Mouse (Mus musculus) heart, embryonic 10.5 days (tissue): Measurements from ENCODE around the gene 1700016H13Rik. TPM values are rescaled to one million over a fixed set of nuclear protein-coding genes. Genes with fewer than 3 reads are reported as not detected.

Experiments used
- DNase-seq: peaks from one replicate; pipeline ENCODE4 v3.0.0-alpha.2; 2017; ENCODE audit warnings: low spot score
- H3K27ac ChIP-seq: fragments of 300-500 bp; sonication (generic); 2 replicates; pipeline ENCODE4 v1.5.1; 2016; ENCODE audit warnings: mild to moderate bottlenecking
- H3K27me3 ChIP-seq: fragments of 300-500 bp; sonication (generic); 2 replicates; pipeline ENCODE4 v1.6.1; 2016; ENCODE audit warnings: mild to moderate bottlenecking; ENCODE audit not compliant: poor library complexity, insufficient read depth, severe bottlenecking
- H3K36me3 ChIP-seq: fragments of 300-500 bp; sonication (generic); 2 replicates; pipeline ENCODE4 v1.6.1; 2016; ENCODE audit warnings: mild to moderate bottlenecking, moderate library complexity
- H3K4me1 ChIP-seq: fragments of 300-500 bp; sonication (generic); 2 replicates; pipeline ENCODE4 v1.6.1; 2016; ENCODE audit warnings: mild to moderate bottlenecking
- H3K4me3 ChIP-seq: fragments of 300-500 bp; sonication (generic); 2 replicates; pipeline ENCODE4 v1.5.1; 2016; ENCODE audit warnings: mild to moderate bottlenecking, moderate library complexity
- H3K9me3 ChIP-seq: fragments of 300-500 bp; sonication (generic); 2 replicates; pipeline ENCODE4 v1.6.1; 2016; ENCODE audit warnings: mild to moderate bottlenecking, moderate library complexity
- WGBS: fragments of 180-500 bp; shearing (Covaris S2); methylation state at CpG from one replicate; pipeline ENCODE4 v1.1.7; 2016; 5-methylcytosine and 5-hydroxymethylcytosine counted together
- polyA plus RNA-seq: library from polyadenylated mRNA; unstranded; fragments of >200 nt; fragmentation: Nextera tagmentation; extraction: Ambion mirVana; gene quantifications from 2 replicates; pipeline ENCODE4 v1.2.1, GENCODE M21; 2016

The 1700016H13Rik gene
- 0.42 TPM in 1 of 2 replicates, not detected in the other for polyA plus RNA-seq

DNA sequence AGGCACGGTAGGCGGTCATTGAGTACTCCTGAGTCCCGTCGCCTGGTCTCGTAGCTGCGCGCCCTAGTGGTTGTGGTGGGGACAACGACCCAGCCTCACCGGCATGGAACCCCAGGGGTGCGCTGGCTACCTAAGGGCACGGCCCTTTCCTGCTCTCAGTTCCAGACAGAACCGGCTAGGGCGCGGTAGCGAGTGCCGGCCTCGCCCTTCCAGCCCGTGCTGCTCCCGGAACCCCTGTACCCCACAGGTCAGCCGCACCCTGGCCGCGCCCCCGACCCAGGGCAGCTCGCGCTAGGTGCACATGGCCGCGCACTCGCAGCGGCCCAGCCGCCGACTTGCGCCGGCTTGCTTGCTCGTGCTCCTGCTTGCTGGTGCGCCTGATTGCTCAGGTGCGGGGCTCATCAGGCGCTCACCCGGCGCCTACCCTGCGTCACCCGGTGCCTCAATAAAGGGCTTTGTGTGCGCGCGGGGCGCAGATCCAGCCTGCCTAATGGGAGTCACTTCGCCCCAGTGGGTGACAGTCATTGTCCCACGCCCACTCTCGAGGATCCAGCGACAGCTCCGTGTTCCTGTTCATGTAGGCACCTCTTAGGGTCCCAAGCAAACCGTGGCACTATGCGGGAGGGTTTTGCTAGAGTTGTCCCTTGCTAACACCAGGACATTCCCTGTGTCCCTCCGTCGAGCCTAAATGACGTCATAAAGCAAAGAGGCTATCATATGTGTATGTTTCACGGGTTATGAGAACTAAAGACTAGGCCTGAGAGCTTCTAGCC lies at the start of gene 1700016H13Rik:
Gene 1700016H13Rik, minus strand, starts transcription at position 665 of the 773 bp plus-strand sequence.
- Histone ChIP-seq H3K27ac (peak within 1 kb of the TSS; percentile 88), H3K27me3 (peaks cover 6% of the 10 kb centered on the region; the same call in 1 of the 2 replicates)
- WGBS: under 1% methylated on average over 56 of the region's 56 CpGs

DNA sequence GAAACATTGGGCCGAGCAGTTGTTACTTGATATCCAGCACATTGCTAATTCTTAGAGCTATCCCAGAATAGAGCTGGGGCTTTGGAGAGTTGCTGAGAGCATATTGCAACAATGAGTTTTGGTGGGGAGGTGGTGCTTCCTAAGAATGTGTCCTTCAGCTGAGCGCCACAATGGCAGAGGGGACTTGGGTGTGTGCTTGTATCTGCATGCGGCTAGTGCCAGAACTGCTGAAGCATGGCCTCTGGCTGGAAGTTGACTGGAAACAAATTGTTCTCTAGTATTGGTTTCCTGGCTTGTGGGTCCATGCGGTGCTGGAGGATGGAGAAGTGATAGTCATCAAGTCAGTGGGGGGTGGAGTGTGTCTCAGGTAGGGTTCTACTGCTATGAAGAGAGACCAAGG lies 49.5 kb upstream of the 1700016H13Rik start:
- Histone ChIP-seq H3K36me3 (no peaks in the 10 kb centered on the region), H3K4me1 (no peaks in the 10 kb centered on the region), H3K27me3 (no peaks in the 10 kb centered on the region), H3K4me3 (no peak overlapping the region), H3K9me3 (no peaks in the 10 kb centered on the region), H3K27ac (no peak overlapping the region)
- WGBS: 90% methylated on average over 4 of the region's 4 CpGs
- no peak for DNase-seq

More for the DNA sequence above, at the start of gene 1700016H13Rik:
- Histone ChIP-seq H3K4me1 (peaks cover 7% of the 10 kb centered on the region; the same call in 1 of the 2 replicates), H3K36me3 (no peaks in the 10 kb centered on the region), H3K9me3 (no peaks in the 10 kb centered on the region), H3K4me3 (peak within 1 kb of the TSS; percentile 81)
- peak; percentile 80 for DNase-seq

DNA sequence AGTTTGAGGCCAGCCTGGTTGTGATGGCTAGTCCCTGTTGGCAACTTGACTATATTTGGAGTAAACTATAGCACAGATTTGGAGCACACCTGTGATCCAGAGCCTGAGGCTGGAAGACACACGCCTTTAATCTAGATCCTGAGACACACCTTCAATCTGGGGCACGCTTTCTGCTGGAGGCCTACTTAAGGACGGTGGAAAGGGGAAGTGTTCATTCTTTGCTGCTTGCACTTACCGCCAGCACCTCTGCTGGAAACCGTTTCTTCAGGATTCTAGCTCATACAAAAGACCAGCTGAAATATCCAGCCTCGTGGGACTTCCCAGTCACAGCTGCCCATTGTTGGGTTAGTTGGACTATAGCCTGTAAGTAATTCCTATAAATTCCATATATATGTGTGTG lies 46.7 kb upstream of the 1700016H13Rik start:
- DNase-seq: no peak
- Histone ChIP-seq H3K27me3 (peaks cover 1% of the 10 kb centered on the region; the same call in 1 of the 2 replicates), H3K36me3 (no peaks in the 10 kb centered on the region), H3K4me3 (no peak overlapping the region), H3K27ac (no peak overlapping the region), H3K4me1 (peaks cover 4% of the 10 kb centered on the region; the same call in 1 of the 2 replicates), H3K9me3 (no peaks in the 10 kb centered on the region)
- WGBS: 79% methylated on average over 6 of the region's 6 CpGs

DNA sequence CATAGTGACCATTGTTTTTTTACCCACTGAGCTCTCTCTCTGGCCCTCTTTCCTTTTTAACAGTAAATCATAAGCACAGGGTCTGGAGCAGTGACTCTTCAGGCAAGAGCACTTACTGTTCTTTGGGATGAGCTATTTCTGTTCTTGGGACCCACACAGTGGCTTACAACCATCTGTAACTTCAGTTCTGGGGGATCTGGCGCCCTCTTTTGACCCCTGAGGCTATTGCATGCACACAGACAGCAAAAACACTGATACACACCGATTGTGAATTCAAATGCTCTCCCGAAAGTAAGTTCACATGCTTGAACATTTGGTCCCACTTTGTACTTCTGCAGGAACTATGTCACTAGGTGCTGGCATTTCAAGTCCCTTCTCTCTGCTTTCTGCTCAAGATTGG lies 45.7 kb upstream of the 1700016H13Rik start:
- peaks cover 7% of the 10 kb centered on the region; the same call in 1 of the 2 replicates for H3K27me3 ChIP-seq
- no peak for DNase-seq
- 71% methylated on average over 3 of the region's 3 CpGs for WGBS

DNA sequence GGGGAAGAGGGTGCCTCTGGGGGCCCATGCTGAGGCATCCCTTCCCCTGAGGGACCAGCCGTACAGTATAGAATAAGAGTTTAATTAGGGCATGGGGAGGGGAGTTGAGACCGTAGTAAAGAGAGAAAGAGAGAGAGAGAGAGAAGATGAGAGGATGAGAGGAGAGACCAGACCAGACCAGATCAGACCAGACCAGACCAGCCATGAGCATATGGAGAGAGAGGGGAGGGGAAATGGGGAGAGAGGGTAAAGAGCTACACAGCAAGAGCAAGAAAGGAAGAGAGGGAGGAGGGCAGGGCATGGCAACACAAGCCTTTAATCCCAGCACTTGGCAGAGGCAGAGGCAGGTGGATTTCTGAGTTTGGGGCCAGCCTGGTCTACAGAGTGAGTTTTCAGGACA lies 44.9 kb upstream of the 1700016H13Rik start:
- no peak for DNase-seq
- no peaks in the 10 kb centered on the region for H3K36me3 ChIP-seq
- no peak overlapping the region for H3K27ac ChIP-seq
- H3K27me3 ChIP-seq: peaks cover 7% of the 10 kb centered on the region; the same call in 1 of the 2 replicates
- H3K9me3 ChIP-seq: no peaks in the 10 kb centered on the region
- no peak overlapping the region for H3K4me3 ChIP-seq
- 84% methylated on average over 2 of the region's 2 CpGs for WGBS
- peaks cover 4% of the 10 kb centered on the region; the same call in 1 of the 2 replicates for H3K4me1 ChIP-seq

More for the DNA sequence above, 45.7 kb upstream of the 1700016H13Rik start:
- Histone ChIP-seq H3K4me1 (peaks cover 4% of the 10 kb centered on the region; the same call in 1 of the 2 replicates), H3K27ac (no peak overlapping the region), H3K36me3 (no peaks in the 10 kb centered on the region), H3K4me3 (no peak overlapping the region), H3K9me3 (no peaks in the 10 kb centered on the region)

DNA sequence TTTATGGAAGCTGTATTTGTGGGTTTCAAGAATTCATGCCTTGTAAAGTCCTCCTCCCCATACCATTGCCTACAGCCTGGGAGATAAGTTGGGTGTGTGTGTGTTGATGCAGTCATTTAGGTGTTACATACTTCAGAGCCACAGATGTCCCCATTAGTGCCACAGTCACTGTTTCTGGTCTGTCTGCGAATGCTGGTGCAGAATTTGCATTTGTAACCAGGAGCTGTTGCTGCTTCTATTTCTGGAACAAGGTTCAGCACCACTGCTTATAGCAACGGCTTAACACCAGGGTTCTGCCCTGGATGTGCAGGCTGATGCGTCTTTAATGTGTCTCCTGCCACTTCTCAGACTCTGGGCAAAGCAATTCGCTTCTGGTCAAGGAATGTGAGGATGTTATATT lies 43.7 kb upstream of the 1700016H13Rik start:
- H3K36me3 ChIP-seq: no peaks in the 10 kb centered on the region
- peaks cover 18% of the 10 kb centered on the region for H3K27me3 ChIP-seq
- H3K27ac ChIP-seq: no peak overlapping the region
- H3K9me3 ChIP-seq: no peaks in the 10 kb centered on the region
- H3K4me3 ChIP-seq: no peak overlapping the region
- WGBS: 52% methylated on average over 4 of the region's 4 CpGs
- no peak for DNase-seq
- H3K4me1 ChIP-seq: peaks cover 4% of the 10 kb centered on the region; the same call in 1 of the 2 replicates

DNA sequence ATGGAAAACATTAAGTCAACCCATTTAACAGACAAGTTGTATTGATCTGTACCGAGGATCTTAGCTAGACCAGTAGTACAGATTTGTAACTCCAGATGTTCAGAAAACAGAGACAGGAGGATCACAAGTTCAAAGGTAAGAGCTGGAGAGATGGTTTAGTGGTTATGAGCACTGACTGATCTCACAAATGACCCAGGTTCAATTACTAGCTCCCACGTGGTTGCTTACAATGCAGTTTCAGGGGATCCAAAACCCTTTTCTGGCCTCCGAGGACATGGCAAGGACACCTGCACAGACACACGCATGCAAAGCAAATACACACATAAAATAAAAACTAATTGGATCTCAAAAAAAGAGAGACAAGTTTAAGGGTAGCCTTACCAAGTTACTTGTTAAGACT lies 42.8 kb upstream of the 1700016H13Rik start:
- Histone ChIP-seq H3K9me3 (no peaks in the 10 kb centered on the region), H3K4me1 (peaks cover 6% of the 10 kb centered on the region), H3K27me3 (peaks cover 27% of the 10 kb centered on the region), H3K27ac (no peak overlapping the region), H3K36me3 (no peaks in the 10 kb centered on the region), H3K4me3 (no peak overlapping the region)
- WGBS: 78% methylated on average over 4 of the region's 4 CpGs
- no peak for DNase-seq

DNA sequence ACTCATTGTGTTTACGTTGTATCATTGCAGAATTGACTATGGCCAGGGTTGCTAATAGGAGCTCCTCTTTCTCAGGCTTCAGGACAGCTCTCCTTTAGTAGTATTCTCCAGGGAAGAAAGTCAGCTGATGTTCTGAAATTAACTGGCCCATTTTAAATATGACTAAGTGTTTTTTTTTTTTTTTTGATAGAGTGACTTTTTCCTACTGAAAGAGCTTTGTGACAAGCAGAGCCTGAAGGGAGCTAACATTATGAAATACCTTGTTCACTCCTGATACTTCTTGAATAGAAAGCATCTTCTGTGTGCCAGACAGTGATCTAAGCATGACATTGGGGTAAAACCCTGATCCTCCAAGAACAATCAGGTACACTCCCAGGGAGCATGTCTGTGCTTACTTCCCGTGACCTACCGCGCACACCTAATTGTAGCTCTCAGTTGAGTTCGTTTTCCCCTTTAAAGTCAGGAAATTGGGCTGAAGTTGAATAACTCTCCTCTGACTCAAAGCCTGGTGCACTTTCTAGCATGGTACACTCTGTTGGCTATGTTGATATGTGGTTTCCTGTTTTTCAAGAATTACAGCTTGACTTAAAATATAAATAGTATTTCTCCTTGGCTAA lies 42.2 kb upstream of the 1700016H13Rik start:
- peaks cover 33% of the 10 kb centered on the region for H3K27me3 ChIP-seq
- H3K9me3 ChIP-seq: no peaks in the 10 kb centered on the region
- no peaks in the 10 kb centered on the region for H3K36me3 ChIP-seq
- H3K4me3 ChIP-seq: no peak overlapping the region
- no peak overlapping the region for H3K27ac ChIP-seq
- WGBS: 84% methylated on average over 5 of the region's 5 CpGs
- H3K4me1 ChIP-seq: peaks cover 11% of the 10 kb centered on the region
- no peak for DNase-seq

DNA sequence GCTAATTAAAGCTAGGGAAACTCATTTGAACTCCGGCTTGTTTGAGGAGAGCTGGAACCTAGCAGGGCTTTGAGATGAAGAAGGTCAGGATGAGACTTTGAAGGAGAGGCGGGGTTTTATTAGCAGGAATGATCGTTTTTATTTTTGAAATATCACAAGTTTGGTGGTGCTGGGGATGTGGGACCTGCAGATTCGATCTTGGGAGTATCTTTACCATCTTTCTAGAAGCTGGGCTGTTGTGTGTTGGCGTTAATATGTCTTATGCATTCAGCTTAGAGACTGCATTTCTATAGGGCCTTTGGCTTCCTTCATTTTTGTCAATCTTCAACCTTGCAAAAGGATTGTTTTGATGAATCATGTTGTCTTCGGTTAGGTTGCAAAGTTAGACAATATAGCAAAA lies 38.3 kb upstream of the 1700016H13Rik start:
- Histone ChIP-seq H3K9me3 (no peaks in the 10 kb centered on the region), H3K4me1 (peaks cover 17% of the 10 kb centered on the region), H3K27me3 (peaks cover 43% of the 10 kb centered on the region), H3K4me3 (no peak overlapping the region), H3K36me3 (no peaks in the 10 kb centered on the region), H3K27ac (no peak overlapping the region)
- DNase-seq: no peak
- 48% methylated on average over 6 of the region's 6 CpGs for WGBS

DNA sequence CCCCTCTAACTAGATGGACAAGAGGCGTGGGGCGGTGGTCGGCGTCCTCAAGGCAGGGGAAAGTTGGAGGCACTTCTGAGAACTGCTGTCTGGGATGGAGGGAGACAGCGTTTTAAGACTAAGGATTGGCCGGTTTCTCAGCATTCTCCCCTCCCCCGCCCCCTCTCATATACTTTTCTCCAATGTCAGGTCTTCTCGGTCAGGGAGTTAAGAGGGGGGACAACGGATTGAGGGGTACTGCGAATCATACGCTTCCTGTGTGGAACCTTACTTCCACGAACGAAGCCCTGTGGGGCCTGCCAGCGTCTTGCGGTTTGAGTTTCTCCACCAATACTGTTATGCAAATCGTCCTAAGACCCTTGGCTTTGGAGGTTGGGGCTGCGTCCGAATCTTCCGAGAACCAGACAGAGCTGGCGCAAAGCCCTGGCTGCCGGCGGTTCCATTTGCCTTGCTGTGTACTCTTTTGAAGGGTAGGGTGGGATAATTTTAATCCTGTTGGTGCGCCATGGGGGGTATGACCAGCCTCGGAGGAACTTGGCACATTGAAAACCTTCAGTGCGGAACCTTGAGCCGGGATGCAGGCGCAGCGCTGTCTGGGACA lies 37.3 kb upstream of the 1700016H13Rik start:
- no peak for DNase-seq
- under 1% methylated on average over 28 of the region's 28 CpGs for WGBS
- Histone ChIP-seq H3K36me3 (no peaks in the 10 kb centered on the region), H3K27me3 (peaks cover 48% of the 10 kb centered on the region), H3K9me3 (no peaks in the 10 kb centered on the region), H3K4me3 (peak overlapping the region; percentile 79), H3K4me1 (peaks cover 17% of the 10 kb centered on the region), H3K27ac (no peak overlapping the region; the same call in 1 of the 2 replicates)

DNA sequence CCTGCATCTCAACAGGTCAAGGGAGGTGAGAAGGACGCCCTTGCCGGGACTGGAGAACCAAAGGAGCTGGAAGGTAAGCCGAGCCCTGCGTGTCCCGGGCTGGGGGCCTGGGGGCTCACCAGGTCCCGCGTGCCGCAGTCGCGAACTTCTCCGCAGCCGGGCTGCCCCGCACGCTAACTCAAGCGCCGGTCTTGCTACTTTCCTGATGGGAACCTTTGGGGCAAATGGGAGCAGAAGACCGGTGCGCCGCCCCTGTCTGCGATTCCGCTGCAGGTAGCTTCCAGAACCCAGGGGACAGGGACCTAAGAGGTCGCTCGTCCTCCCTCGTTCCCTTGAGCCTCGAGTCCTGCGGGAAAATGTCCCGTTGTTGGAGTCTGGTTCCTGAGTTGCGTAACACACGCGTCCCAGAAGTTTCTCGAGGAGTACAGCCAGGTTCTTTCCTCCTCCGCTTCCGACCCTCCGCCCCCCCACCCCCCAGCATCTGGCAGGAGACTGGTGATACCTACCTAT lies 36.8 kb upstream of the 1700016H13Rik start:
- Histone ChIP-seq H3K9me3 (no peaks in the 10 kb centered on the region), H3K4me3 (peak overlapping the region; percentile 79), H3K4me1 (peaks cover 17% of the 10 kb centered on the region), H3K27ac (peak overlapping the region; percentile 80), H3K36me3 (no peaks in the 10 kb centered on the region), H3K27me3 (peaks cover 47% of the 10 kb centered on the region)
- WGBS: under 1% methylated on average over 34 of the region's 34 CpGs
- no peak for DNase-seq

DNA sequence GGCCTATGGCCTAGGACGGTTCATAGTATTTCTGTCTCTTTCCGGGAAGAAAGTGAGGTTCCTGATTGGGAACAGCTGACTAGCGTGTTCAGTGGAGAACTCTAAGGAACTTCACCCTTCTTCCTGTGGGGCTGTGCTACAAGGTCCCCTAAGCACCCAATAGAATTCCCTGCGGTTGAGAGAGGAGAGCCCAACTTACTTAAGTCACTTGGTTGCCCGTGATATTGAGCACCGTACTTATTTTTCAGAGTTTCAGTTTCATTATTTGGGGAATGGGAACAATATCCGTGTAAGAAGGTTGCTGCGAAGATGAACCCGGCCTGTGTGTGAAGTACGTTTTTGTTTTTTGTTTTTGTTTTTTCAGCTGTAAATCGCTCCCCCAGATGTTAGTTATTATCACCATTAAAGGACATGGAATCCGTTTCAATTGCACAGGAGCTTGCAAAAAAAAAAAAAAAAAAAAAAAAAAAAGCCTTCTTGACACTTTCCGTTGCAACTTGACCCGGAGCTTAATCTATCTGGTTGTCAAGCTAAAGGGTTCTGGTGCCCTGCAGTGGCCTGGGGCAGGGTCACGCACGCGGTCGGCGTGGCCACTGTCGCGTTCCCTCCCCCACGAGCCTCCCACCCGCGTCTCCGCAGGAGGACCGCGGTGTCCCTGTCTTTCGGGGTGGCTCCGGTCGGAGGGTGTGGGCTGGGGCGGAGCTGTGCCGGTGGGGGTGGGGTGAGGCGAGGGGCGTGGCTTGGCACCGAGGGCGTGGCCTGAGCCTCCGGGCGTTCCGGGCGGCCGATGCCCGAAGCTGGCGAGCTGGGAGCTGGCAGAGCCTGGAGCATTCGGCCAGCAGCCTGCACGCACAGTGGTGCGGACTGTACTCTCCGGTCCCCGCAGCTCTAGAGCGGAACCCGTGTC lies 36.1 kb upstream of the 1700016H13Rik start, which contains the start of gene Aff1:
Gene Aff1, plus strand, starts transcription at position 751 of the 907 bp plus-strand sequence.
- no peaks in the 10 kb centered on the region for H3K9me3 ChIP-seq
- peak within 1 kb of the TSS; percentile 80 for H3K27ac ChIP-seq
- peak within 1 kb of the TSS; percentile 79 for H3K4me3 ChIP-seq
- DNase-seq: peak; percentile 93
- no peaks in the 10 kb centered on the region for H3K36me3 ChIP-seq
- 3% methylated on average over 50 of the region's 50 CpGs for WGBS
- H3K27me3 ChIP-seq: peaks cover 41% of the 10 kb centered on the region
- peaks cover 17% of the 10 kb centered on the region for H3K4me1 ChIP-seq
